Mouse (Mus musculus) cerebellum, adult 2 months (tissue): ENCODE results near the gene Shc1.

Experiments
- CTCF ChIP-seq: fragments of 200-500 bp; IDR thresholded peaks from 2 replicates; pipeline ENCODE4 v1.5.1; 2011; ENCODE audit warnings: low read depth, mild to moderate bottlenecking, control low read depth, low read length, moderate library complexity, borderline replicate concordance; ENCODE audit not compliant: insufficient read depth
- POLR2A ChIP-seq: fragments of 200-500 bp; IDR thresholded peaks from 2 replicates; pipeline ENCODE4 v1.6.1; 2011; ENCODE audit warnings: low read length, control low read depth, borderline replicate concordance; ENCODE audit not compliant: insufficient read depth

DNA sequence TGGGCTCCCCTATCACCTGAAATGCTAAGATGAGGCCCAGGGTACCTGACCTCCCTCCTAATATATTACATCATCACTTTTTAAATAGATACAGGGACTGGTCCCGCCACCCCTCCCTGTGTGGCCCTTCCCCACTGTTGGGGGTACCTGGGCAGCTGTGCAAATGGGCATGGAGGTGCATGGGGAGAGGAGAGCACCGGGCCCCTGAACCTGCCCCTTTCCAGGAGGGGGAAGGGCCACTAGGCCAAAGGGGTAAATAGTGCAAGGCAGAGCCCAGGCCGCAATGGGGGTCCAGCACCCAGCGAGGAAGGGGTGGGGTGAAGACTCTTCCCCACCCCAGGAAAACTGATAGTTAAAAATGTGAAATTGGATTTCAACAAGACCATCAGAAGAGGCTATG lies 40.4 kb upstream of the Shc1 start:
- TF ChIP-seq POLR2A (no peak), CTCF (no peak)
